Mouse (Mus musculus) embryonic facial prominence, embryonic 15.5 days (tissue): Measurements from ENCODE around the gene Nfib. TPM values are rescaled to one million over a fixed set of nuclear protein-coding genes. Genes with fewer than 3 reads are reported as not detected.
A peak's percentile ranks its signal among the peaks of the same experiment; 100 is the strongest.

Experiments
- ATAC-seq: fragments of 200-750 bp; cut with Nextera tagmentation; 2 replicates; pipeline ENCODE4 v1.8.0; 2017; ENCODE audit warnings: low read depth, moderate TSS enrichment; ENCODE audit not compliant: insufficient number of reproducible peaks, low FRiP score, low TSS enrichment
- H3K27ac ChIP-seq: fragments of 300-500 bp; sonication (generic); replicated peaks from 2 replicates; pipeline ENCODE4 v1.5.1; 2015; ENCODE audit warnings: mild to moderate bottlenecking, inconsistent platforms
- H3K27me3 ChIP-seq: fragments of 300-500 bp; sonication (generic); 2 replicates; pipeline ENCODE4 v1.6.1; 2015; ENCODE audit warnings: inconsistent platforms
- H3K36me3 ChIP-seq: fragments of 300-500 bp; sonication (generic); 2 replicates; pipeline ENCODE4 v1.6.1; 2015; ENCODE audit warnings: mild to moderate bottlenecking, inconsistent platforms
- H3K4me1 ChIP-seq: fragments of 300-500 bp; sonication (generic); 2 replicates; pipeline ENCODE4 v1.6.1; 2015; ENCODE audit warnings: inconsistent platforms
- H3K4me2 ChIP-seq: fragments of 300-500 bp; sonication (generic); replicated peaks from 2 replicates; pipeline ENCODE4 v1.6.1; 2015; ENCODE audit warnings: mild to moderate bottlenecking, inconsistent platforms
- H3K4me3 ChIP-seq: fragments of 300-500 bp; sonication (generic); replicated peaks from 2 replicates; pipeline ENCODE4 v1.5.1; 2015; ENCODE audit warnings: mild to moderate bottlenecking, inconsistent platforms
- H3K9ac ChIP-seq: fragments of 300-500 bp; sonication (generic); 2 replicates; pipeline ENCODE4 v1.6.1; 2015; ENCODE audit warnings: inconsistent platforms
- H3K9me3 ChIP-seq: fragments of 300-500 bp; sonication (generic); replicated peaks from 2 replicates; pipeline ENCODE4 v1.6.1; 2016; ENCODE audit warnings: inconsistent platforms
- WGBS: fragments of 180-500 bp; shearing (Covaris S2); methylation state at CpG from one replicate; pipeline ENCODE4 v1.1.7; 2015; 5-methylcytosine and 5-hydroxymethylcytosine counted together
- polyA plus RNA-seq: library from polyadenylated mRNA; unstranded; fragments of >200 nt; fragmentation: Nextera tagmentation; extraction: Ambion mirVana; gene quantifications from 2 replicates; pipeline ENCODE4 v1.2.1, GENCODE M21; 2015

Gene Nfib
- polyA plus RNA-seq, 1 experiment from 2014 or later, result 85.7 TPM

DNA sequence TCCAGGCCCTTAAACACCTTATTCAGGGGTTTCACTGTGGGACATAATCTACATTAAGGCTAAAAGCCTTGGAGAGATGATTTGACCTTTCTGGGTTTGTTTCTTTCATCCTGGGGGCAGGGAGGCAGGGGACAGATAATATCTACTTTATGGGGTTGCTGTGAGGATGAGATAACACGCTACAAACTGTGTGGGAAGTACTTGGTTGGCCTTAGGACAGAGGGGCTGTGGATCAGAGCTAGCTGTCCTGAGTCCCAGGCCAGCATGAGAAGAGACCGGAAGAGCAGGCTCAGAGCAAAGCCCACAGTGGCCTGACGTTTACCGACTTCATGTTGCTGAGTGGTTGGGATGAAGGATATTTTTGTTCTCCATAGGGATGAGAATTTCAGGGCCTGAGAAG lies 81.7 kb downstream of the Nfib start:
- no peak for ATAC-seq
- Histone ChIP-seq H3K4me1 (peaks cover 21% of the 10 kb centered on the region), H3K4me2 (no peak overlapping the region), H3K9ac (no peak overlapping the region), H3K9me3 (no peaks in the 10 kb centered on the region), H3K27ac (peak overlapping the region; percentile 81), H3K27me3 (no peaks in the 10 kb centered on the region), H3K36me3 (no peaks in the 10 kb centered on the region), H3K4me3 (no peak overlapping the region)
- WGBS, result 68% methylated on average over 4 of the region's 4 CpGs

DNA sequence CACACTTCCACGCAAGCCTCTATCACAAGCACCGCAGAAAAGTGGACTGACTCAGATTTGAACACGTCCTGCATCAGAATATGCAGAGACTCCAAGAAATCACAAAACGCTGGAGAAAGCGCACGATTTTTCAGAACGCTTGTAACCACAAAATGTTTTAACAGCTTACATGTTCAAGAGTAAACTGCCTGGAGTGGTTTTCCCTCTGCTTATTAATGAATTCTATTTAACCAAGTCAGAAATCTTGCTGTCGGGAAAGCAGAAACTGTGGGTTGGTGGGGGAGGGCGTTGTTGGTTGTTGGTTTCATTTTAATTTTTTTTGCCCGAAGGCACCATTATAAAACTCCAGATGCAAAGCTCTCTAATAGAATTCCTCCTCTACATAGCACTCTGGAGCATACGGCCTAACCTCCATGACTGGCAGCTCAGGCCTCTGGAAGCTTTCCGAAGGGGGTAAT lies 82.4 kb downstream of the Nfib start:
- Histone ChIP-seq H3K4me2 (peak overlapping the region; percentile 21; the same call in 1 of the 2 replicates), H3K27me3 (no peaks in the 10 kb centered on the region), H3K9me3 (no peaks in the 10 kb centered on the region), H3K4me1 (peaks cover 21% of the 10 kb centered on the region), H3K27ac (peak overlapping the region; percentile 81), H3K36me3 (no peaks in the 10 kb centered on the region), H3K4me3 (no peak overlapping the region), H3K9ac (no peak overlapping the region)
- no peak for ATAC-seq
- 32% methylated on average over 12 of the region's 12 CpGs for WGBS

DNA sequence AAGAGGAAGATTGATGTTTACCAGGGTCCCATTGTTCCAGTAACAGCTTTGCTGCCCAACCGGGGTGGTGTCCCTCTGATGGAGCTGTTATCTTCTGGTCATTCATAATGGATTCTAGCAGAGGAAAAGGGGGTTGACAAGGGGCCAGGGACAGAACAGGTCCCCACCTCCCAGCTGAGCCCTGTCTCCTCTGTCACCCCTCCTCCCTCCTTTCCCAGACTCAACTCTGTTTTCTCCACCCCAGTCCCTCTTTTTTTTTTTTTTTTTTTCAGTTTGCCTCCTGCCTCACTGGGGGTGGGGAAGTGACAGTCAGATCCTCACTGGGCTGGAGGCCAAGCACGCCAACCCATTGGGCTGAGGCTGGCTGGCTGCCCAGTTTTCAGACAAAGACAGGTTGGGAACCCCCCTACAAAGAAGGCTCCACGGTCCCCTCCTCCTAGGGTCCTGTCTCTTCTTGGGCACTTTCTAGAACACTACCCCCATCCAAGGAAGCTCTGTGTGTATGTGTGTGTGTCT lies 83.2 kb downstream of the Nfib start:
- H3K27ac ChIP-seq, result peak overlapping the region; percentile 81
- peak; percentile 75 for ATAC-seq
- peaks cover 21% of the 10 kb centered on the region for H3K4me1 ChIP-seq
- no peak overlapping the region for H3K9ac ChIP-seq
- no peaks in the 10 kb centered on the region for H3K27me3 ChIP-seq
- WGBS, result 13% methylated on average over 3 of the region's 3 CpGs
- H3K36me3 ChIP-seq, result no peaks in the 10 kb centered on the region
- H3K4me3 ChIP-seq, result no peak overlapping the region
- peak overlapping the region; percentile 21; the same call in 1 of the 2 replicates for H3K4me2 ChIP-seq
- no peaks in the 10 kb centered on the region for H3K9me3 ChIP-seq

DNA sequence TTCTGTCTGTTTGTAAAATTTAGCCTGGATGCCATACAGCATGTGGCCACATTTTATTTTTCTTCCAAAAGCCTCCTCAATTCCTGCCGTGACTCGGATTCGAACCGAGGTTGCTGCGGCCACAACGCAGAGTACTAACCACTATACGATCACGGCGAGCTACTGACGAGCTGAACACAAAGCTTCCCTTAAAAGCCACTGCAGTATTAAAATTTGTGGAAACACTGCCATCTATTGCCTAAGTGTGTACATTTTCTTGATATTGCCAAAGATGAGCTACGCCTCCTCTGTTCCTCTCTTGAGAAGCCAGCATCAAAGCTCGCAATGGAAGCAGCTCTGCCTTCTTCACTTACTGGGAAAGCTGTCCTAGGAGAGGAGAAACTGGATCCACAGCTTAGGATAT lies 86.0 kb downstream of the Nfib start:
- H3K4me3 ChIP-seq, result no peak overlapping the region
- no peak for ATAC-seq
- H3K9me3 ChIP-seq, result no peaks in the 10 kb centered on the region
- peaks cover 26% of the 10 kb centered on the region for H3K4me1 ChIP-seq
- no peaks in the 10 kb centered on the region for H3K27me3 ChIP-seq
- WGBS, result 38% methylated on average over 12 of the region's 12 CpGs
- no peaks in the 10 kb centered on the region for H3K36me3 ChIP-seq
- H3K4me2 ChIP-seq, result no peak overlapping the region
- H3K9ac ChIP-seq, result no peak overlapping the region
- H3K27ac ChIP-seq, result no peak overlapping the region; the same call in 1 of the 2 replicates

DNA sequence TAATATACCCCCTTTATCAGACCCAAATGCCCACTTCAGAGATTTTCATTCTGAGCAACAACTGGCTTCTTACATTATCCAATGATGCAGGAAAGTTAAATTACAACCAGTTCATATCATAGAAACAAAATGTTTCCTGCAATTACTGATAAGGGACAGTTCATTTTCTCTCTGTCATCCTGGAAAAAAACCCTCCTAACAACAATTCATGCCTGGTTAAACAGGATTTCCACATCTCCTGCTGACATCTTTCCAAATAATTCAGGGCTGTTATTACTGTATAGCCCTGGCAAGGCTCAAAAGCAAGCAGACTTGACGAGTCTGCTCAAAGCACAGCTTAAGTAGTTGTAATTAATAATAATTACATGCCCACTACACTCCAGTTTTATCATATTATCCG lies 86.5 kb downstream of the Nfib start:
- WGBS, result 59% methylated on average over 2 of the region's 2 CpGs

DNA sequence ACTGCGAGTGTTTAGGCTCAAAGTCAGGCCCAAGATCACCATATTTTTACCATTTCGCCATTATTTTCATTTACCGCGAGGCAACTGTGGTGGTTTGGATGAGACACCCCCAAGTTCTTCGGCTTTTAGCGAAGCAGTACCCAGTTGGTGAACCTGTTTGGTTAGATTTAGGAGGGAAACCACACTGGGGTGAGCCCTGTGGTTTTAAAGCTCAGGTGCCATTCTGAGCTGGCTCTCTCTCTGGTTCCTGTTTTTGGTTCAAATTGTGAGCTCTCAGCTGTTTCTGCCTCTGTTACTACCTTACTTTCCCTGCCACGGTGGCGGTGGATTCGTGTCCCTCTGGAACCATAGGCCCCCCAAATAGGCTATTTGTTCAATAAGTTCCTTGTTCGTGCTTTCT lies 88.3 kb downstream of the Nfib start:
- Histone ChIP-seq H3K9me3 (no peaks in the 10 kb centered on the region), H3K4me1 (peaks cover 23% of the 10 kb centered on the region), H3K36me3 (no peaks in the 10 kb centered on the region), H3K4me2 (no peak overlapping the region), H3K4me3 (no peak overlapping the region), H3K9ac (no peak overlapping the region), H3K27ac (no peak overlapping the region), H3K27me3 (no peaks in the 10 kb centered on the region)
- WGBS, result 92% methylated on average over 10 of the region's 10 CpGs
- no peak for ATAC-seq

More for the DNA sequence above, 86.5 kb downstream of the Nfib start:
- H3K9me3 ChIP-seq, result no peaks in the 10 kb centered on the region
- no peak overlapping the region for H3K27ac ChIP-seq
- no peaks in the 10 kb centered on the region for H3K36me3 ChIP-seq
- no peak for ATAC-seq
- no peak overlapping the region for H3K4me3 ChIP-seq
- H3K4me1 ChIP-seq, result peaks cover 31% of the 10 kb centered on the region
- no peak overlapping the region for H3K4me2 ChIP-seq
- H3K9ac ChIP-seq, result no peak overlapping the region
- no peaks in the 10 kb centered on the region for H3K27me3 ChIP-seq

DNA sequence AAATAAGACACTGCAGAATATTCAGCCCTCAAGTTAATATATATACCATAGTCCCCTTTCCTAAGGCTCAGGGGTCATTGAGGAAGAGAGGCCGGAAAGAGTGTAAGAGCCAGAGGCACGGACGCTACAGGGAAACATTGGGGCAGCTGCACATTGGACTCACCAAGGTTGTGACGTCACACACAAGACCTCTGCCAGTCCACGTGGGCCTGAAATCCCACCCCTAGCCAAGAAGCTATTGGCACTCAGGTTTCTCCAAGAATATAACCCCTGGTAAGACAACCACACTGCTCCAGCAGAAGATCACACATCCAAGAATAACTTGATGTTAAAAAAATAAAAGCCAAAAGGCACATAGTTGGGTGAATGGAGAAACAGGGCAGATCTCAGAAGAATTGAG lies 89.8 kb downstream of the Nfib start:
- WGBS, result 81% methylated on average over 5 of the region's 5 CpGs
- Histone ChIP-seq H3K9me3 (no peaks in the 10 kb centered on the region), H3K4me3 (no peak overlapping the region), H3K9ac (no peak overlapping the region), H3K4me2 (no peak overlapping the region), H3K36me3 (no peaks in the 10 kb centered on the region), H3K4me1 (peaks cover 21% of the 10 kb centered on the region), H3K27me3 (no peaks in the 10 kb centered on the region), H3K27ac (no peak overlapping the region)
- no peak for ATAC-seq

DNA sequence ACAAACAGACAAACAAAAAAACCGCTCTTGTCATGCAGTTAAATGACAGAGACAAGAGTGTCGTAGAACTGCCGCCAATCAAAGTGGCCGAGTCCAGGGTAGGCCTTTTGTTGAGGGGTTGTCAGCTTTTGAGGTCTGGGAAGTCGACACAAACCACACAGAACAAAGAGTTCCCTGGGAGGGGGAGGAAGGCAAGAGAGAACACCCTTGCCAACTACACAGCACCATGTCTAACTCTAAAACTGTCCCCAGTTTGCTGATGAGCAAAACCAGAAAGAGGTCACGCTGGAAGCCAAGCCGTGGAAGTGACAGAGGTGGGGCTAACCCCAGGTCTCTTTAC lies 91.1 kb downstream of the Nfib start:
- WGBS, result 37% methylated on average over 7 of the region's 7 CpGs
- H3K4me3 ChIP-seq, result no peak overlapping the region
- H3K4me2 ChIP-seq, result no peak overlapping the region
- no peak overlapping the region for H3K9ac ChIP-seq
- H3K4me1 ChIP-seq, result peaks cover 26% of the 10 kb centered on the region
- no peak overlapping the region for H3K27ac ChIP-seq
- no peaks in the 10 kb centered on the region for H3K27me3 ChIP-seq
- H3K36me3 ChIP-seq, result no peaks in the 10 kb centered on the region
- H3K9me3 ChIP-seq, result no peaks in the 10 kb centered on the region
- no peak for ATAC-seq

DNA sequence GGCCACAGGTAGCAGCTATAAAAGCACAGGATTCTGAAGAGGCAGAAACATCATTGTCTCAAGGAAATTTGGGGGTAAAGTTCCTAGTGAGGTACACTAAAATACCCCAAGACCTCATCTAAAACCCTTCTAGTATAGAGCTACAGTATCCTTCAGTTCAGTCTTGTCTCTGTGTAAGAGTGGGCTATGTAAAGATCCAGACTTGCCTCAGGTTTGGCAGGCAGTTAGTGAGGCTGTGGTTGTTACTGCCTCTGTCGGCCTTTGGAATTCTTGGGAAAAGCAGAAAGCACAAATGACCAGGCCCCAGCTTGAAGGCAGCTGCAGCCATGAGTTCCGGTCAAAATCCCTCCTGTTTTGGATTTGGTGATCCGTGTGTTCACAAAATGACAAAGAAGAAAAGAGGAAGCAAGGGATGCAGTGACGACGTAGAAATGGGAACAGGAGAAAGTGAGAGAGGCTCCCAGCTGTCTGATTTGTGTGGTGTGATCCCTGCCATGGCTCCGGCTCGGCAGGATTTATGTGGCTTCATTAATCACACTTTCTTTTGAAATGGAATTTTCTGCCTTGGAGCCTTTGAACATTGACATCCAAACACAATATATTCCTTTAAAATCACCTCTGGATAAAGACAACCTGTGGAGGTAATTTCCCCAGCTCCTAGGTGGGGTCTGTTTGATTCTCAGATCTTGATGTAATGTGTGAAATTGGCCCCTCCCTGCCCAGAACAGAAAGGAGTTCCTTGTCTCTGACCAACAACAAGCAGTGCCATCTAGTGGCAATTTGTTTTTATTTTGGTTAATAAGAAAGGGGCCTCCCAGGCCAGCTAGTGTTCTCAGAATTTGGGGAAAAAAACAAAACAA lies 91.7 kb downstream of the Nfib start:
- H3K27ac ChIP-seq, result peak overlapping the region; percentile 55
- H3K36me3 ChIP-seq, result no peaks in the 10 kb centered on the region
- no peak overlapping the region for H3K9ac ChIP-seq
- no peak for ATAC-seq
- 27% methylated on average over 7 of the region's 7 CpGs for WGBS
- H3K4me1 ChIP-seq, result peaks cover 21% of the 10 kb centered on the region
- no peaks in the 10 kb centered on the region for H3K27me3 ChIP-seq
- peak overlapping the region; percentile 15; the same call in 1 of the 2 replicates for H3K4me2 ChIP-seq
- H3K4me3 ChIP-seq, result no peak overlapping the region
- H3K9me3 ChIP-seq, result no peaks in the 10 kb centered on the region

DNA sequence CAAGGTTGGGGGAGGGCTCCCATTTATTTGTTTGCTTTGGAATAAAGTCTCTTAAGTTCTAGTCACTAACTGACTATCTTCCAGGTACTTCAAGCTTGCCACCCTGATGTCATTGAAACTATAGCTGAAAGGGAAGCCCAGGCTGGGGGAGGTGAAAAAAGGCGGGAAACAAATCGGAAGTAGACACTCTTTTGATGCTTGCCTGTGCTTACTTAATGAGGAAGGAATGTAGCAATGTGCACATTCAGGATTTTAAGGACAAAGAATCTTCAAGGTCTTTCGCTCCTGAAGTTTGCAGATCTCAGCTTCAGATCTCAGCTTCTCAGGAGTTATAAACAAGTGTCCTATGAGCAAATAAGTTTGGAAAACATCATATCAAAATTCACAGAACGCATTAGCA lies 95.9 kb downstream of the Nfib start:
- WGBS, result 56% methylated on average over 4 of the region's 4 CpGs
- Histone ChIP-seq H3K4me3 (no peak overlapping the region), H3K9ac (no peak overlapping the region), H3K36me3 (no peaks in the 10 kb centered on the region), H3K4me2 (no peak overlapping the region), H3K27me3 (no peaks in the 10 kb centered on the region), H3K9me3 (no peaks in the 10 kb centered on the region), H3K27ac (peak overlapping the region; percentile 44; the same call in 1 of the 2 replicates), H3K4me1 (peaks cover 39% of the 10 kb centered on the region)
- no peak for ATAC-seq

DNA sequence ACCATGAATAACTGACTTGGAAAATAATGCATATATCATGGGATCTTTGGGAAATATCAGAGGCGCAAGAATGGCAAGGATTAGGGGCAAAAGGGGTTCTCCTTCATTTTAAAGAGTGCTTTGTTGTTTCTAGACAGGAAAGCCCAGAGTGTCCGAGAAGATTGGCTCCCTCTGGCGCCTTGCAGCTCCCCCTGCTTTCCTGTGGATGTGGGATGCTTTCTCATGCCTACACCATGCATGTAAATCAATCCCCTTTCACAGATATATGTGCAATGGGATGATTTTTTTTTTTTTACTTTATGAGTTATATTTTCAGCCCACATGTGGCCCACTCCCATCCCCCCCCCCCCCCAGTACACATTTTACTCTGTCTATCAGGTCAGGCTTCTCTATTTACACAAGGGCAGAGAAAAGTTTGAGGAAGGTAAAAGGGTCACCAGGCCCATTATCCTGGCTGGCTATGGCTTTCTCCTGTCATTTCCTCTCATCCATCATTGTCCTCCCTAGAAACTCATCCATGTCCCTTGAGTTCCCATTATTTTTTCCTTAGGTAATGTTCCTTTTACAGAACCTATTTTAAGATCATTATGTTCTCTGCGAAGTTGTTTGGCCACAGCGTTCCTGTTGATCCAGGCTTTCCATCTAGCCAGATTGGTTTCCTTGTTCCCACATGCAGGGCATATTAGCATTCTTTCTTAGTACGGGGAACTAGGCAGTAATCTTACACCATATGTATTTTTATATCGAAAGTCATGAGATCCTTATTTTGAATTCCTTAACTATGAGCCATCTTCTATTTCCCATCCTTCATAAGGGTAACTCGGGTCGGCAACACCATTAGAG lies 96.6 kb downstream of the Nfib start:
- H3K9me3 ChIP-seq, result no peaks in the 10 kb centered on the region
- no peak overlapping the region for H3K9ac ChIP-seq
- no peak overlapping the region for H3K4me2 ChIP-seq
- 40% methylated on average over 9 of the region's 9 CpGs for WGBS
- no peak for ATAC-seq
- H3K27ac ChIP-seq, result no peak overlapping the region
- no peak overlapping the region for H3K4me3 ChIP-seq
- no peaks in the 10 kb centered on the region for H3K36me3 ChIP-seq
- peaks cover 35% of the 10 kb centered on the region for H3K4me1 ChIP-seq
- H3K27me3 ChIP-seq, result no peaks in the 10 kb centered on the region
